In genomic region chr5:101663176-101663575, GRCm38 (mm10) we compare ENCODE assay signal across 9 mouse cellular contexts. TPM values are rescaled to one million over a fixed set of nuclear protein-coding genes. Genes with fewer than 3 reads are reported as not detected.
DNase-seq lines count a peak whose midpoint lies in the region; ATAC-seq and TF ChIP-seq lines count a peak whose summit lies in the region.
"Had no signal": no experiment of that assay in that cellular context is flagged by ENCODE, and none has a peak within 500 bp of the region (broad histone marks: within the 10 kb centered on the region; RNA-seq: fewer than 3 reads in every experiment).

No protein-coding gene starts in this region.

- H3K4me2 ChIP-seq in hindbrain, postnatal 0 days (ENCODE audit: low read depth, low read length) = peak overlapping the region; percentile 51
- peak overlapping the region; percentile 56 for H3K4me2 ChIP-seq in stomach, postnatal 0 days (replicated peaks; ENCODE audit: low read depth)

- H3K27me3 ChIP-seq in hindbrain, postnatal 0 days (ENCODE audit: insufficient read depth, low read length) = peaks cover 62% of the 10 kb centered on the region
- peaks cover 37% of the 10 kb centered on the region; the same call in 1 of the 2 replicates for H3K27me3 ChIP-seq in stomach, postnatal 0 days (ENCODE audit: control insufficient read depth, insufficient read depth, low read length)

- peak overlapping the region; percentile 46; the same call in 1 of the 2 replicates for H3K9ac ChIP-seq in hindbrain, postnatal 0 days (replicated peaks; ENCODE audit: low read length)
- peak overlapping the region; percentile 51 for H3K9ac ChIP-seq in stomach, postnatal 0 days (ENCODE audit: low read length)

- H3K36me3 ChIP-seq in hindbrain, postnatal 0 days (ENCODE audit: insufficient read depth, low read length) = no peaks in the 10 kb centered on the region
- H3K36me3 ChIP-seq in stomach, postnatal 0 days (ENCODE audit: control insufficient read depth, insufficient read depth, low read length) = no peaks in the 10 kb centered on the region

- no peak overlapping the region for H3K27ac ChIP-seq in embryonic fibroblast, embryonic 13.5 days (ENCODE audit: insufficient read depth, low read length)
- H3K27ac ChIP-seq in hindbrain, postnatal 0 days = peak overlapping the region; percentile 11; the same call in 1 of the 2 replicates
- H3K27ac ChIP-seq in stomach, postnatal 0 days (replicated peaks) = no peak overlapping the region; the same call in 1 of the 2 replicates

- peak; percentile 9 for DNase-seq in right cerebral cortex, postnatal 25 days
- no peak for DNase-seq in right cerebral cortex, adult 2 months (ENCODE audit: low spot score in 2 of 2)
- peak; percentile 53 for DNase-seq in hindbrain, postnatal 0 days (ENCODE audit: low spot score)
- DNase-seq in lung, postnatal 36 days = peak; percentile 12
- peak; percentile 77 for DNase-seq in stomach, postnatal 0 days (ENCODE audit: low spot score)
- DNase-seq in Muller cell, postnatal 12 days (ENCODE audit: inconsistent ontology term) = no peak
- no peak for DNase-seq in frontal cortex, postnatal 14 days (ENCODE audit: low spot score in 2 of 2)

- H3K4me1 ChIP-seq in embryonic fibroblast, embryonic 13.5 days (ENCODE audit: control insufficient read depth, insufficient read depth, low read length) = no peaks in the 10 kb centered on the region
- no peaks in the 10 kb centered on the region for H3K4me1 ChIP-seq in hindbrain, postnatal 0 days (ENCODE audit: insufficient read depth, low read length)
- H3K4me1 ChIP-seq in stomach, postnatal 0 days (replicated peaks; ENCODE audit: control insufficient read depth, insufficient read depth) = peaks cover 3% of the 10 kb centered on the region

- H3K9me3 ChIP-seq in hindbrain, postnatal 0 days (ENCODE audit: low read length) = no peaks in the 10 kb centered on the region
- no peaks in the 10 kb centered on the region for H3K9me3 ChIP-seq in stomach, postnatal 0 days (ENCODE audit: control insufficient read depth, low read length)

- no peak for TF ChIP-seq POLR2A in embryonic fibroblast, embryonic 13.5 days (IDR thresholded peaks at IDR 0.05; ENCODE audit: low read depth, low read length)

- peak overlapping the region; percentile 33 for H3K4me3 ChIP-seq in embryonic fibroblast, embryonic 13.5 days (ENCODE audit: insufficient read depth, low read length)
- peak overlapping the region; percentile 37 for H3K4me3 ChIP-seq in hindbrain, postnatal 0 days (ENCODE audit: low read length)
- peak overlapping the region; percentile 42 for H3K4me3 ChIP-seq in stomach, postnatal 0 days (ENCODE audit: low read depth, low read length)

- no peak for TF ChIP-seq EP300 in stomach, postnatal 0 days (optimal IDR thresholded peaks at IDR 0.05)

- peak; percentile 50 for ATAC-seq in hindbrain, postnatal 0 days
- peak; percentile 79 for ATAC-seq in stomach, postnatal 0 days (ENCODE audit: low FRiP score, low TSS enrichment)

- WGBS in hindbrain, postnatal 0 days = under 1% methylated on average over 22 of the region's 23 CpGs
- 1% methylated on average over 23 of the region's 23 CpGs for WGBS in stomach, postnatal 0 days

- 0 out of 2 replicates have a peak, but pooled peaks have one; percentile 18 for TF ChIP-seq CTCF in embryonic fibroblast, embryonic 13.5 days (IDR thresholded peaks at IDR 0.05; ENCODE audit: borderline replicate concordance, insufficient read depth, low read length)
- peak; percentile 55 for TF ChIP-seq CTCF in hindbrain, postnatal 0 days (IDR thresholded peaks at IDR 0.05; ENCODE audit: low read depth)
- peak; percentile 60 for TF ChIP-seq CTCF in stomach, postnatal 0 days (IDR thresholded peaks at IDR 0.05; ENCODE audit: low read depth)

RNA-seq across cellular contexts. Expression of gene Nkx6-1, which starts 1.6 kb away (rescaled TPM):
- 0.47 and 1.1 TPM in 2 replicates for polyA plus RNA-seq in embryonic fibroblast, embryonic 13.5 days (2011; ENCODE audit: insufficient read length, low read depth, missing spikeins)
- total RNA-seq in hindbrain, postnatal 0 days (2014; rRNA removed) = 2.4 and 2.6 TPM in 2 replicates
- polyA plus RNA-seq in hindbrain, postnatal 0 days (2015; fragmentation: Nextera tagmentation; extraction: Ambion mirVana) = 4.3 TPM in 2 replicates
- polyA plus RNA-seq in stomach, postnatal 0 days (2015; fragmentation: Nextera tagmentation; extraction: Ambion mirVana) = 1.6 and 2.8 TPM in 2 replicates
- polyA plus RNA-seq: large intestine, adult 2 months had no signal

Comparison
In these comparisons a context has a peak if more than half of its experiments do, and no peak if none do; other contexts are left out.
1. DNase-seq: peak in right cerebral cortex, postnatal 25 days (single experiment), hindbrain, postnatal 0 days (single experiment), lung, postnatal 36 days (single experiment) and stomach, postnatal 0 days (single experiment); none in right cerebral cortex, adult 2 months (0 of 2), Muller cell, postnatal 12 days (single experiment) and frontal cortex, postnatal 14 days (0 of 2).
2. Peak in every context shown above with its lines, with median percentiles within 50 percentile points of each other: H3K4me3 ChIP-seq and CTCF ChIP-seq.